Mouse (Mus musculus) thymus, postnatal 0 days (tissue): Measurements from ENCODE around the gene Eefsec. TPM values are rescaled to one million over a fixed set of nuclear protein-coding genes. Genes with fewer than 3 reads are reported as not detected.

Source experiments
- DNase-seq: peaks from one replicate; pipeline ENCODE4 v3.0.0-alpha.2; 2015; ENCODE audit warnings: low spot score
- polyA plus RNA-seq: library from polyadenylated mRNA; unstranded; fragments of >200 nt; fragmentation: Nextera tagmentation; extraction: Ambion mirVana; gene quantifications from 2 replicates; pipeline ENCODE4 v1.2.1, GENCODE M21; 2015

The Eefsec gene
- polyA plus RNA-seq, 1 experiment from 2014 or later: 117 TPM

GRCm38 (mm10) chr6:88416130-88416758 is 30.1 kb downstream of the Eefsec start:
- no peak for DNase-seq

GRCm38 (mm10) chr6:88412604-88413003 is 33.7 kb downstream of the Eefsec start:
- DNase-seq: no peak

- DNase-seq: no peak
Measured at GRCm38 (mm10) chr6:88409492-88409891, 36.8 kb downstream of the Eefsec start.

GRCm38 (mm10) chr6:88400451-88400850 is 45.9 kb downstream of the Eefsec start:
- DNase-seq: no peak

- DNase-seq: peak; percentile 33
Measured at GRCm38 (mm10) chr6:88397985-88398384, 48.4 kb downstream of the Eefsec start.

GRCm38 (mm10) chr6:88388946-88389345 is 57.4 kb downstream of the Eefsec start:
- DNase-seq: no peak

GRCm38 (mm10) chr6:88387836-88388724 is 58.3 kb downstream of the Eefsec start:
- DNase-seq: no peak

- no peak for DNase-seq
Measured at GRCm38 (mm10) chr6:88384420-88385053, 61.8 kb downstream of the Eefsec start.

GRCm38 (mm10) chr6:88383734-88384133 is 62.6 kb downstream of the Eefsec start:
- no peak for DNase-seq

- no peak for DNase-seq
Measured at GRCm38 (mm10) chr6:88379756-88380155, 66.6 kb downstream of the Eefsec start.

- DNase-seq: peak; percentile 18
Measured at GRCm38 (mm10) chr6:88378829-88379228, 67.5 kb downstream of the Eefsec start.

GRCm38 (mm10) chr6:88374247-88374646 is 72.1 kb downstream of the Eefsec start:
- DNase-seq: no peak

- no peak for DNase-seq
Measured at GRCm38 (mm10) chr6:88369851-88370635, 76.3 kb downstream of the Eefsec start.

- no peak for DNase-seq
Measured at GRCm38 (mm10) chr6:88363475-88364012, 82.8 kb downstream of the Eefsec start.

GRCm38 (mm10) chr6:88361096-88361495 is 85.2 kb downstream of the Eefsec start:
- DNase-seq: no peak

- no peak for DNase-seq
Measured at GRCm38 (mm10) chr6:88358210-88358609, 88.1 kb downstream of the Eefsec start.

- no peak for DNase-seq
Measured at GRCm38 (mm10) chr6:88355866-88356265, 90.5 kb downstream of the Eefsec start.

GRCm38 (mm10) chr6:88352541-88352940 is 93.8 kb downstream of the Eefsec start:
- DNase-seq: no peak

- no peak for DNase-seq
Measured at GRCm38 (mm10) chr6:88346776-88347175, 99.6 kb downstream of the Eefsec start.

GRCm38 (mm10) chr6:88345311-88345710 is 101.0 kb downstream of the Eefsec start:
- no peak for DNase-seq
